Mouse (Mus musculus) liver, postnatal 0 days (tissue): ENCODE results near the gene Dock1.

ENCODE experiments used
- CTCF ChIP-seq: sonication (generic); IDR thresholded peaks from 2 replicates; pipeline ENCODE4 v1.5.1; 2016; ENCODE audit warnings: antibody characterized with exemption, low read depth
- EP300 ChIP-seq: IDR thresholded peaks from 2 replicates; pipeline ENCODE4 v1.6.1; 2016; ENCODE audit warnings: antibody characterized with exemption, low read depth, mild to moderate bottlenecking

- TF ChIP-seq CTCF (no peak), EP300 (no peak)
These were observed 213.1 kb downstream of the Dock1 start for GRCm38 (mm10) chr7:134883516-134883915.
